Mouse (Mus musculus): ENCODE measurements around the gene E2f1. TPM values are rescaled to one million over a fixed set of nuclear protein-coding genes. Genes with fewer than 3 reads are reported as not detected.

The E2f1 gene
- polyA plus RNA-seq, 1 experiment from 2014 or later, result 9.6 TPM

DNA sequence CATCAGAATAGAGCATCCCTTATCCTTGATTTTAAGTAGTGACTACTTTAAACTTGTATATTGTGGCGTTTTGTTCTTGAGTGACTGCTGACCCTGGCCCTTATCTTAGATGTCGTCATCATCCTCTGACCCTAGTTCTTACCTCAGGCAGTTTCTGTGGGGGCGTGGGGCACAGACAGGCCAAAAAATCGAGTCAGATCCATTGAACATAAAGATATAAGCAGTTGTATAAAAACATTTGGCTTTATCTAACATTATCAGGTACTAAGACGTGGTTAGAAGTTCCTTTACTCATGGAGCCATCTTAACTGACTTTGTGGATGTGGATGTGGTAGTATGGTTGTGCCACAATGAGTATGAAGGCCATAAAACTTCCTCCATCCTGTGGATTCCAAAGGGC is 47.4 kb downstream of the E2f1 start:
- H3K36me3 ChIP-seq (ENCODE audit: insufficient read depth, low read length), result peaks cover 25% of the 10 kb centered on the region; the same call in 1 of the 2 replicates
- ATAC-seq (replicated peaks; ENCODE audit: low FRiP score, low read depth) (no peak), DNase-seq (ENCODE audit: low spot score) (no peak)
- H3K27ac ChIP-seq, result no peak overlapping the region
- 93% methylated on average over 5 of the region's 5 CpGs for WGBS
- H3K4me2 ChIP-seq (ENCODE audit: low read length), result no peak overlapping the region
- H3K4me3 ChIP-seq (replicated peaks; ENCODE audit: low read depth, low read length), result no peak overlapping the region
- no peaks in the 10 kb centered on the region for H3K4me1 ChIP-seq (replicated peaks; ENCODE audit: insufficient read depth, low read length)
- no peaks in the 10 kb centered on the region for H3K27me3 ChIP-seq (ENCODE audit: insufficient read depth, low read length)
- TF ChIP-seq CTCF (IDR thresholded peaks at IDR 0.05; ENCODE audit: low read depth), result no peak
- no peaks in the 10 kb centered on the region for H3K9me3 ChIP-seq (replicated peaks; ENCODE audit: low read length)
- H3K9ac ChIP-seq (ENCODE audit: low read depth, low read length), result no peak overlapping the region

DNA sequence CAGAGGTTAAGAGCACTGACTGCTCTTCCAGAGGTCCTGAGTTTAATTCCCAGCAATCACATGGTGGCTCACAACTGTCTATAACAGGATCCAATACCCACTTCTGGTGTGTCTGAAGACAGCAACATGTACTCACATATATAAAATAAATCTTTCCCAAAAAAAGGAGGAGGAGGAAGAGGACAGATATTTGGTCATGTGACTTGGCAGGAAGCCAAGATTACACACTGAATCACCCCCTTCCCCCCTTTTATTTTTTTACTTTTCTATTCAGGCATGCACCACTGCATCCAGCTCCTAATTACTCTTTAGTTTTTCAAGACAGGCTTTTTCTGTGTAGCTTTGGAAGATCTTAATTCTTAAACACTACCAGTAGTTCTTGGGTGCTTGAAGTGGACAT is 48.2 kb downstream of the E2f1 start:
- no peak for DNase-seq (ENCODE audit: low spot score)
- H3K36me3 ChIP-seq (ENCODE audit: insufficient read depth, low read length), result peaks cover 23% of the 10 kb centered on the region; the same call in 1 of the 2 replicates
- no peaks in the 10 kb centered on the region for H3K9me3 ChIP-seq (replicated peaks; ENCODE audit: low read length)

DNA sequence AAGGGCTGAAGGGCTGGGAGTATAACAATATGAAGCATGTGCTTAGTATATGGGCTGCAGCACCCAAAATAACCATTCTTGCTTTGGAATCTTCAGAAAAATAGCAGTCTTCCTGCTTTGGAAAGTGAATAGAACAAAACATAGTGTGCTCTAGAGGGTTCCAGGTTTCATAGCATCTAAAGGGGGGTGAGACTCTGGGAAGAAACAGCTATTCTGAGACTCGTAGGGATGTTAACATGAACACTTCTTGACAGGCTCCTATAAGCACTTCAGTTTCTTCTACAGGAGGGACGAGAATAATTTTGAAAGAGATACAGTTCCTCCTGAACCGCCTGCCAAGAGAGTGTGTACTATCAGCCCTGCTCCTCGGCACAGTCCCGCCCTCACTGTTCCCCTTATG is 52.3 kb downstream of the E2f1 start:
- ATAC-seq (replicated peaks; ENCODE audit: low FRiP score, low read depth) (no peak), DNase-seq (ENCODE audit: low spot score) (no peak)
- Histone ChIP-seq H3K4me1 (replicated peaks; ENCODE audit: insufficient read depth, low read length) (no peaks in the 10 kb centered on the region), H3K4me3 (replicated peaks; ENCODE audit: low read depth, low read length) (no peak overlapping the region), H3K9me3 (replicated peaks; ENCODE audit: low read length) (no peaks in the 10 kb centered on the region), H3K27me3 (ENCODE audit: insufficient read depth, low read length) (no peaks in the 10 kb centered on the region), H3K4me2 (ENCODE audit: low read length) (no peak overlapping the region), H3K27ac (no peak overlapping the region), H3K36me3 (ENCODE audit: insufficient read depth, low read length) (peaks cover 7% of the 10 kb centered on the region; the same call in 1 of the 2 replicates), H3K9ac (ENCODE audit: low read depth, low read length) (no peak overlapping the region)
- no peak for TF ChIP-seq CTCF (IDR thresholded peaks at IDR 0.05; ENCODE audit: low read depth)
- 95% methylated on average over 5 of the region's 5 CpGs for WGBS

More for the DNA sequence above, 48.2 kb downstream of the E2f1 start:
- Histone ChIP-seq H3K27ac (no peak overlapping the region), H3K4me2 (ENCODE audit: low read length) (no peak overlapping the region), H3K27me3 (ENCODE audit: insufficient read depth, low read length) (no peaks in the 10 kb centered on the region), H3K9ac (ENCODE audit: low read depth, low read length) (no peak overlapping the region), H3K4me3 (replicated peaks; ENCODE audit: low read depth, low read length) (no peak overlapping the region), H3K4me1 (replicated peaks; ENCODE audit: insufficient read depth, low read length) (no peaks in the 10 kb centered on the region)
- no peak for TF ChIP-seq CTCF (IDR thresholded peaks at IDR 0.05; ENCODE audit: low read depth)
- no peak for ATAC-seq (replicated peaks; ENCODE audit: low FRiP score, low read depth)

DNA sequence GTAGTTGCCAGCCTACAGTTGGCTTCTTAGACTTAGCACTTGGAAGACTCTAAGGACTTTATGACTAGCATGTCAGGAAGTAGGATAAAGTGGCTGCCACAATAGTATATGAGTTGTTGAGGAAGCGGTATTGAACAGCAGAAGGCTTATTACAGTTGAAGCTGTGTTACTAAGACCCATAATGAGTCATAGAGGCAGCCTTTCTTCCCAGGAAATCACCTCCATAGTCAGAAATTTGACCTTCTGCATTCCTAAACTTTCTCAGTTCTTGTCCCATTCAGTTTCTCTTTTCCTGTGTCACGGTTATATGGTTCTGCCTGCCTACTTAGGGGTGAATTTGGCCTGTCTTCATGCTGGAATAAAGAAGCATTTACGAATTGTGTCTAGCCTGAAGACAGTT is 52.7 kb downstream of the E2f1 start:
- DNase-seq (ENCODE audit: low spot score) (no peak), ATAC-seq (replicated peaks; ENCODE audit: low FRiP score, low read depth) (no peak)
- WGBS, result 74% methylated on average over 3 of the region's 3 CpGs
- peaks cover 4% of the 10 kb centered on the region; the same call in 1 of the 2 replicates for H3K36me3 ChIP-seq (ENCODE audit: insufficient read depth, low read length)
- H3K9ac ChIP-seq (ENCODE audit: low read depth, low read length), result no peak overlapping the region
- no peak overlapping the region for H3K4me2 ChIP-seq (ENCODE audit: low read length)
- no peak for TF ChIP-seq CTCF (IDR thresholded peaks at IDR 0.05; ENCODE audit: low read depth)
- H3K9me3 ChIP-seq (replicated peaks; ENCODE audit: low read length), result no peaks in the 10 kb centered on the region
- no peak overlapping the region for H3K4me3 ChIP-seq (replicated peaks; ENCODE audit: low read depth, low read length)
- no peaks in the 10 kb centered on the region for H3K4me1 ChIP-seq (replicated peaks; ENCODE audit: insufficient read depth, low read length)
- no peak overlapping the region for H3K27ac ChIP-seq
- H3K27me3 ChIP-seq (ENCODE audit: insufficient read depth, low read length), result no peaks in the 10 kb centered on the region

DNA sequence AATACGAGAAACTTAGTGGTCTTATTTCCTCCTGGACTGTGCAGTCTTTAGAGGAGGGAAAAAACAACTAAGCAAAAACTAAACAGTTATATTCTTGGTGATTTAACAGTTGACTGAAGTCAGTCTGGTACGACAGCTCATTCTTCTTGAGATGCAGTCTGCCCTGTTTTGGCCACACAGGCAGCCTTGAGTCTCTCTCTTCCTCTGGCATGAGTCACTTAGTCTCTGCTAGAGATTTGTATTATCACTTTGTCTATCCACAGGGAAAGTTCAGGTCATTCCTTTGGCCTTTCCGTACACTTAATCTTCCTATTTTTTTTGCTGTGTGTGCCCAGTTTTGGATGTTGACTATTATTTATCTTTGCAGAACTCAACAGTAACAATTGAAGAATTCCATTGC is 59.6 kb downstream of the E2f1 start:
- Histone ChIP-seq H3K27ac (no peak overlapping the region), H3K27me3 (ENCODE audit: insufficient read depth, low read length) (no peaks in the 10 kb centered on the region), H3K36me3 (ENCODE audit: insufficient read depth, low read length) (peaks cover 14% of the 10 kb centered on the region; the same call in 1 of the 2 replicates), H3K4me2 (ENCODE audit: low read length) (no peak overlapping the region), H3K4me1 (replicated peaks; ENCODE audit: insufficient read depth, low read length) (no peaks in the 10 kb centered on the region), H3K4me3 (replicated peaks; ENCODE audit: low read depth, low read length) (no peak overlapping the region), H3K9me3 (replicated peaks; ENCODE audit: low read length) (no peaks in the 10 kb centered on the region), H3K9ac (ENCODE audit: low read depth, low read length) (no peak overlapping the region)
- WGBS, result 92% methylated on average over 3 of the region's 3 CpGs
- DNase-seq (ENCODE audit: low spot score) (no peak), ATAC-seq (replicated peaks; ENCODE audit: low FRiP score, low read depth) (no peak)
- TF ChIP-seq CTCF (IDR thresholded peaks at IDR 0.05; ENCODE audit: low read depth), result no peak

Other genes with a start within 250 kb of the E2f1 start
- gene Cdk5rap1, start 196.9 kb downstream of the E2f1 start, polyA plus RNA-seq (2015; fragmentation: Nextera tagmentation; extraction: Ambion mirVana), result 13.9 and 25.2 TPM in 2 replicates
- 16.8 and 16.9 TPM in 2 replicates for gene Snta1, start 161.8 kb downstream of the E2f1 start, polyA plus RNA-seq (2015; fragmentation: Nextera tagmentation; extraction: Ambion mirVana)
- gene Cbfa2t2, start 133.4 kb downstream of the E2f1 start, polyA plus RNA-seq (2015; fragmentation: Nextera tagmentation; extraction: Ambion mirVana), result 23.6 and 26.0 TPM in 2 replicates
- gene 1700003F12Rik, start 22.8 kb downstream of the E2f1 start, polyA plus RNA-seq (2015; fragmentation: Nextera tagmentation; extraction: Ambion mirVana), result 0.80 and 1.1 TPM in 2 replicates
- gene Actl10, start 18.1 kb downstream of the E2f1 start, polyA plus RNA-seq (2015; fragmentation: Nextera tagmentation; extraction: Ambion mirVana), result 0.09 TPM in 1 of 2 replicates, not detected in the other
- 0.58 and 0.97 TPM in 2 replicates for gene Necab3, start 11.0 kb downstream of the E2f1 start, polyA plus RNA-seq (2015; fragmentation: Nextera tagmentation; extraction: Ambion mirVana)
- gene Pxmp4, start 33.8 kb upstream of the E2f1 start, polyA plus RNA-seq (2015; fragmentation: Nextera tagmentation; extraction: Ambion mirVana), result 37.3 and 37.9 TPM in 2 replicates
- gene Zfp341, start 43.4 kb upstream of the E2f1 start, polyA plus RNA-seq (2015; fragmentation: Nextera tagmentation; extraction: Ambion mirVana), result 0.80 and 0.82 TPM in 2 replicates
- 0.42 and 0.71 TPM in 2 replicates for gene 4930519P11Rik, start 43.5 kb upstream of the E2f1 start, polyA plus RNA-seq (2015; fragmentation: Nextera tagmentation; extraction: Ambion mirVana)
- gene Chmp4b, start 81.8 kb upstream of the E2f1 start, polyA plus RNA-seq (2015; fragmentation: Nextera tagmentation; extraction: Ambion mirVana), result 30.0 and 34.7 TPM in 2 replicates
- gene Gm14214, start 200.1 kb upstream of the E2f1 start, polyA plus RNA-seq (2015; fragmentation: Nextera tagmentation; extraction: Ambion mirVana), result not detected in 2 replicates
- 31.6 and 33.7 TPM in 2 replicates for gene Raly, start 221.2 kb upstream of the E2f1 start, polyA plus RNA-seq (2015; fragmentation: Nextera tagmentation; extraction: Ambion mirVana)
- gene a, start 221.5 kb upstream of the E2f1 start, polyA plus RNA-seq (2015; fragmentation: Nextera tagmentation; extraction: Ambion mirVana), result 0.42 and 1.1 TPM in 2 replicates

All from kidney, postnatal 0 days (tissue).